Mouse (Mus musculus): ENCODE results near the gene Sorl1. TPM values are rescaled to one million over a fixed set of nuclear protein-coding genes. Genes with fewer than 3 reads are reported as not detected.

Sorl1 gene
- polyA plus RNA-seq, 1 experiment from 2014 or later = 9.1 TPM

- Histone ChIP-seq H3K4me3 (replicated peaks) (no peak overlapping the region), H3K9me3 (replicated peaks) (no peaks in the 10 kb centered on the region), H3K4me1 (peaks cover 6% of the 10 kb centered on the region; the same call in 1 of the 2 replicates), H3K9ac (no peak overlapping the region), H3K27me3 (no peaks in the 10 kb centered on the region), H3K27ac (no peak overlapping the region), H3K4me2 (no peak overlapping the region), H3K36me3 (0 out of 2 replicates have a peak, but pooled peaks cover 4% of the 10 kb centered on the region)
- WGBS = 88% methylated on average over 29 of the region's 29 CpGs
- ATAC-seq (replicated peaks; ENCODE audit: low FRiP score) = no peak
Measured at GRCm38 (mm10) chr9:42081681-42082530, 42.2 kb downstream of the Sorl1 start.

- ATAC-seq (replicated peaks; ENCODE audit: low FRiP score) = peak; percentile 54; the same call in 1 of the 2 replicates
- Histone ChIP-seq H3K4me3 (replicated peaks) (no peak overlapping the region), H3K9ac (no peak overlapping the region), H3K36me3 (peaks cover 7% of the 10 kb centered on the region; the same call in 1 of the 2 replicates), H3K4me1 (peaks cover 6% of the 10 kb centered on the region; the same call in 1 of the 2 replicates), H3K9me3 (replicated peaks) (no peaks in the 10 kb centered on the region), H3K27ac (0 out of 2 replicates have a peak overlapping the region, but pooled peaks have one; percentile 2), H3K27me3 (no peaks in the 10 kb centered on the region), H3K4me2 (no peak overlapping the region)
- WGBS = 53% methylated on average over 9 of the region's 9 CpGs
Measured at GRCm38 (mm10) chr9:42080671-42081070, 43.4 kb downstream of the Sorl1 start.

- Histone ChIP-seq H3K27me3 (no peaks in the 10 kb centered on the region), H3K27ac (no peak overlapping the region), H3K4me2 (no peak overlapping the region), H3K4me3 (replicated peaks) (no peak overlapping the region), H3K4me1 (peaks cover 4% of the 10 kb centered on the region; the same call in 1 of the 2 replicates), H3K36me3 (peaks cover 7% of the 10 kb centered on the region; the same call in 1 of the 2 replicates), H3K9me3 (replicated peaks) (no peaks in the 10 kb centered on the region), H3K9ac (no peak overlapping the region)
- no peak for ATAC-seq (replicated peaks; ENCODE audit: low FRiP score)
- 74% methylated on average over 16 of the region's 16 CpGs for WGBS
Measured at GRCm38 (mm10) chr9:42077112-42077845, 46.8 kb downstream of the Sorl1 start.

GRCm38 (mm10) chr9:42076256-42076849, 47.7 kb downstream of the Sorl1 start:
- H3K4me2 ChIP-seq = no peak overlapping the region
- H3K4me1 ChIP-seq = peaks cover 4% of the 10 kb centered on the region; the same call in 1 of the 2 replicates
- no peak overlapping the region for H3K27ac ChIP-seq
- no peak for ATAC-seq (replicated peaks; ENCODE audit: low FRiP score)
- H3K9ac ChIP-seq = no peak overlapping the region
- 85% methylated on average over 10 of the region's 10 CpGs for WGBS
- H3K36me3 ChIP-seq = peaks cover 7% of the 10 kb centered on the region; the same call in 1 of the 2 replicates
- no peaks in the 10 kb centered on the region for H3K27me3 ChIP-seq
- no peaks in the 10 kb centered on the region for H3K9me3 ChIP-seq (replicated peaks)
- no peak overlapping the region for H3K4me3 ChIP-seq (replicated peaks)

- Histone ChIP-seq H3K9ac (no peak overlapping the region), H3K4me2 (no peak overlapping the region), H3K4me1 (peaks cover 3% of the 10 kb centered on the region; the same call in 1 of the 2 replicates), H3K27ac (no peak overlapping the region), H3K4me3 (replicated peaks) (no peak overlapping the region), H3K36me3 (peaks cover 12% of the 10 kb centered on the region; the same call in 1 of the 2 replicates), H3K27me3 (no peaks in the 10 kb centered on the region), H3K9me3 (replicated peaks) (no peaks in the 10 kb centered on the region)
- 50% methylated on average over 2 of the region's 2 CpGs for WGBS
- ATAC-seq (replicated peaks; ENCODE audit: low FRiP score) = no peak
Measured at GRCm38 (mm10) chr9:42075241-42075640, 48.9 kb downstream of the Sorl1 start.

- Histone ChIP-seq H3K4me1 (no peaks in the 10 kb centered on the region), H3K9ac (no peak overlapping the region), H3K4me2 (no peak overlapping the region), H3K9me3 (replicated peaks) (no peaks in the 10 kb centered on the region), H3K4me3 (replicated peaks) (no peak overlapping the region), H3K36me3 (peaks cover 8% of the 10 kb centered on the region; the same call in 1 of the 2 replicates), H3K27ac (no peak overlapping the region), H3K27me3 (no peaks in the 10 kb centered on the region)
- 54% methylated on average over 4 of the region's 4 CpGs for WGBS
- ATAC-seq (replicated peaks; ENCODE audit: low FRiP score) = no peak
Measured at GRCm38 (mm10) chr9:42072010-42072409, 52.1 kb downstream of the Sorl1 start.

GRCm38 (mm10) chr9:42070856-42071255, 53.2 kb downstream of the Sorl1 start:
- H3K4me3 ChIP-seq (replicated peaks) = no peak overlapping the region
- no peak overlapping the region for H3K27ac ChIP-seq
- H3K4me1 ChIP-seq = no peaks in the 10 kb centered on the region
- no peaks in the 10 kb centered on the region for H3K27me3 ChIP-seq
- no peak overlapping the region for H3K4me2 ChIP-seq
- 85% methylated on average over 6 of the region's 6 CpGs for whole genome bisulfite sequencing
- no peak for ATAC-seq (replicated peaks; ENCODE audit: low FRiP score)
- H3K36me3 ChIP-seq = 0 out of 2 replicates have a peak, but pooled peaks cover 5% of the 10 kb centered on the region
- H3K9me3 ChIP-seq (replicated peaks) = no peaks in the 10 kb centered on the region
- no peak overlapping the region for H3K9ac ChIP-seq

- Histone ChIP-seq H3K4me1 (no peaks in the 10 kb centered on the region), H3K27me3 (no peaks in the 10 kb centered on the region), H3K4me3 (replicated peaks) (no peak overlapping the region), H3K36me3 (0 out of 2 replicates have a peak, but pooled peaks cover 5% of the 10 kb centered on the region), H3K9ac (no peak overlapping the region), H3K9me3 (replicated peaks) (no peaks in the 10 kb centered on the region), H3K4me2 (no peak overlapping the region), H3K27ac (no peak overlapping the region)
- ATAC-seq (replicated peaks; ENCODE audit: low FRiP score) = no peak
- 84% methylated on average over 5 of the region's 5 CpGs for WGBS
Measured at GRCm38 (mm10) chr9:42069471-42069870, 54.6 kb downstream of the Sorl1 start.

- no peak overlapping the region for H3K4me2 ChIP-seq
- H3K9ac ChIP-seq = no peak overlapping the region
- H3K9me3 ChIP-seq (replicated peaks) = no peaks in the 10 kb centered on the region
- ATAC-seq (replicated peaks; ENCODE audit: low FRiP score) = no peak
- H3K4me3 ChIP-seq (replicated peaks) = no peak overlapping the region
- no peaks in the 10 kb centered on the region for H3K27me3 ChIP-seq
- 73% methylated on average over 9 of the region's 9 CpGs for WGBS
- no peak overlapping the region for H3K27ac ChIP-seq
- no peaks in the 10 kb centered on the region for H3K4me1 ChIP-seq
- 0 out of 2 replicates have a peak, but pooled peaks cover 5% of the 10 kb centered on the region for H3K36me3 ChIP-seq
Measured at GRCm38 (mm10) chr9:42067950-42068349, 56.1 kb downstream of the Sorl1 start.

- no peaks in the 10 kb centered on the region for H3K27me3 ChIP-seq
- H3K9ac ChIP-seq = no peak overlapping the region
- H3K4me2 ChIP-seq = no peak overlapping the region
- no peaks in the 10 kb centered on the region for H3K4me1 ChIP-seq
- H3K27ac ChIP-seq = no peak overlapping the region
- H3K4me3 ChIP-seq (replicated peaks) = no peak overlapping the region
- ATAC-seq (replicated peaks; ENCODE audit: low FRiP score) = no peak
- H3K36me3 ChIP-seq = 0 out of 2 replicates have a peak, but pooled peaks cover 1% of the 10 kb centered on the region
- H3K9me3 ChIP-seq (replicated peaks) = no peaks in the 10 kb centered on the region
- WGBS = 63% methylated on average over 1 of the region's 1 CpGs
Measured at GRCm38 (mm10) chr9:42065756-42066155, 58.3 kb downstream of the Sorl1 start.

- no peak overlapping the region for H3K4me3 ChIP-seq (replicated peaks)
- 78% methylated on average over 4 of the region's 4 CpGs for WGBS
- no peak for ATAC-seq (replicated peaks; ENCODE audit: low FRiP score)
Measured at GRCm38 (mm10) chr9:42063391-42063790, 60.7 kb downstream of the Sorl1 start.

More at GRCm38 (mm10) chr9:42063391-42063790, 60.7 kb downstream of the Sorl1 start:
- no peak overlapping the region for H3K9ac ChIP-seq
- H3K9me3 ChIP-seq (replicated peaks) = no peaks in the 10 kb centered on the region
- no peak overlapping the region for H3K27ac ChIP-seq
- H3K4me1 ChIP-seq = no peaks in the 10 kb centered on the region
- H3K36me3 ChIP-seq = no peaks in the 10 kb centered on the region
- H3K27me3 ChIP-seq = no peaks in the 10 kb centered on the region
- H3K4me2 ChIP-seq = no peak overlapping the region
